Mouse (Mus musculus) gonadal fat pad, adult 2 months (tissue): ENCODE data around the gene Ciita. TPM values are rescaled to one million over a fixed set of nuclear protein-coding genes. Genes with fewer than 3 reads are reported as not detected.

Experiments used
- DNase-seq: peaks from one replicate; pipeline ENCODE4 v3.0.0-alpha.2; 2012; ENCODE audit warnings: low read depth
- polyA plus RNA-seq: library from polyadenylated mRNA; depleted of rRNA; stranded (reverse); fragments of >200 nt; gene quantifications from 2 replicates; pipeline ENCODE4 v1.2.3, GENCODE M21; 2012

Gene Ciita
- polyA plus RNA-seq, 1 experiment = 3.5 TPM

GRCm38 (mm10) chr16:10518030-10518429, 38.2 kb downstream of the Ciita start:
- DNase-seq = no peak

GRCm38 (mm10) chr16:10520908-10521614, 41.2 kb downstream of the Ciita start:
- DNase-seq = no peak

GRCm38 (mm10) chr16:10522811-10523210, 43.0 kb downstream of the Ciita start:
- DNase-seq = no peak

DNA sequence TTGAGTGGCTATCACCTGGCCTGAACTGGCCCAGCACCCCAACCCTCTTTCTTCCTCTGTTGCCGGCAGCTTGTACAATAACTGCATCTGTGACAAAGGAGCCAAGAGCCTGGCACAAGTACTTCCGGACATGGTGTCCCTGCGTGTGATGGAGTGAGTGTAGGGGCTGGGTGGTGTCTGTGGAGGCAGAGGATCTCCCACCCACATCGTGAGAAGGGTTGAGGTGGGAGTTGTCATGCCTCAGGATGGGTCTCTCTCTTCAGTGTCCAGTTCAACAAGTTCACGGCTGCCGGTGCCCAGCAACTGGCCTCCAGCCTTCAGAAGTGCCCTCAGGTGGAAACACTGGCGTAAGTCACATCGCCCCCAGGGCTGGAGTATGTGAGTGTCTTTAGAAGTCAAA, 43.8 kb downstream of the Ciita start:
- DNase-seq = no peak

DNA sequence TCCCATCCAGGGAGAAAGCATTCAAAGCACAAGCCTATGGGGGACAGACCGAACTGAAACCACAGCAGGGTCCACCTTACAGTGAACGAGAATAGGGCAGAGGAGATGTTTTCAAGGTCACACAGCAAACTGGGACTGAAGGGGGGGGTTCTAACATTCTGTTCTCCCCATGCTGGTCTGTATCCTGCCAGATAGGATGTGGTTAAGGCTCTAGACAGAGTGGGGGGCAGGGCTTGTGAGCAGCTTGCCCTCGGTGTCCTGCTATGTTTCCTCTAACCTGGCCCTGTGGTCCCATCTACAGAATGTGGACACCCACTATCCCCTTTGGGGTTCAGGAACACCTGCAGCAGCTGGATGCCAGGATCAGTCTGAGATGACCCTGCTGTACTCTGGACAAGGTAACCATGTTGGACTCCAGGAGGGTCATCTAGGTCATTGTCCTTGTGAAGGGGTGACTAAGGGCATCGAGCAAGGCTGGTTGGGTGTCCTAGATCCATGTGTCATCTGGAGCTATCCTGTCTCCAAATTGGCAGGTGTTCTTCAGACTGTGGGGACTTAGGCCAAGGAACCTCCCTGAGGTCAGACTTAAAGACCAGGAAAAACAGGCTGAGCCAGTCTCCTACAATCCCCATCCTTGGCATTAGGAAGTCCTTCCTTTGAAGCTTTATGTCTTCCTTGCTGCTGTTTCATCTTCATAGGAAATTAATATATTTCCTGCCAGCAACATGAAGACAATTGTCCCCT, 45.2 kb downstream of the Ciita start:
- peak; percentile 66 for DNase-seq

DNA sequence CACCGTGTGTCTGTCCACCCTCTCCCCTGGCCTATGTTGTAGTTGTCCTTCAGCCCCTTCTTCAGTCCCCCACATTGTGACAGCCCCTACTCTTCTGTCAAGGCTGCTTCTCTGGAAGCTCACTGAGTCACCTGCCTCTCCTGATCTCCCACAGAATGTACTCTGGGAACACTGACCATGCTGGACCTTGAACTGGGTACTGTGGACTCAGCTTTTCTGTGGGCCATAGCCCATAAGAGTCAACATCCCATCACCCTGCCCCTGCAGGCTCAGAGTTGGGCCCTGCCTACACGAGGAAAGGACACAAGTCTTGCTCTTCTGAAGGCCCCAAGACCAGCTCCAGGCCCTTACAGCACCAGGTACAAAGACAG, 45.7 kb downstream of the Ciita start:
- DNase-seq = no peak

GRCm38 (mm10) chr16:10527046-10527644, 47.3 kb downstream of the Ciita start:
- DNase-seq = no peak

GRCm38 (mm10) chr16:10528382-10528781, 48.5 kb downstream of the Ciita start:
- no peak for DNase-seq

GRCm38 (mm10) chr16:10530179-10530578, 50.3 kb downstream of the Ciita start:
- no peak for DNase-seq

GRCm38 (mm10) chr16:10533781-10534180, 53.9 kb downstream of the Ciita start:
- DNase-seq = no peak

DNA sequence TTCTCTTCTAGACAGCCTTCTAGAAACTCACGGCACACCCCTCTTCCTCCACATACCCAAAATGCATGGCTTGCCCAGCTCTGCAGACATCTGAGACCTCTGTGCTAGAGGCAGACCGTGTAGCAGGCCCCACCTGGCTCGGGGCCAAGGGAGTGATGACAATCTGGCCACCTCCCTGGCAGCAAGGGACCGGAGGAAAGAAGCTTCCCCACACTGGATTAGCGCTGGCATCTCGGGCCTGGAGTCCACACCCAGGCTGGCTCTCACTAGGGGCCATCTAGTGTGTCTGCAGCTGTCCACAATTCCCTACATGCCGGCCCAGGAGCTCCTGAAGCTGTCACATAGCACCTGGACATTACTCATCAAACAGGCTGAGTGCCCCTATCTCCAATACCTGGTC, 54.7 kb downstream of the Ciita start:
- no peak for DNase-seq

- DNase-seq = no peak
Measured at GRCm38 (mm10) chr16:10536323-10536722, 56.5 kb downstream of the Ciita start.

- DNase-seq = no peak
Measured at GRCm38 (mm10) chr16:10536961-10537360, 57.1 kb downstream of the Ciita start.

DNA sequence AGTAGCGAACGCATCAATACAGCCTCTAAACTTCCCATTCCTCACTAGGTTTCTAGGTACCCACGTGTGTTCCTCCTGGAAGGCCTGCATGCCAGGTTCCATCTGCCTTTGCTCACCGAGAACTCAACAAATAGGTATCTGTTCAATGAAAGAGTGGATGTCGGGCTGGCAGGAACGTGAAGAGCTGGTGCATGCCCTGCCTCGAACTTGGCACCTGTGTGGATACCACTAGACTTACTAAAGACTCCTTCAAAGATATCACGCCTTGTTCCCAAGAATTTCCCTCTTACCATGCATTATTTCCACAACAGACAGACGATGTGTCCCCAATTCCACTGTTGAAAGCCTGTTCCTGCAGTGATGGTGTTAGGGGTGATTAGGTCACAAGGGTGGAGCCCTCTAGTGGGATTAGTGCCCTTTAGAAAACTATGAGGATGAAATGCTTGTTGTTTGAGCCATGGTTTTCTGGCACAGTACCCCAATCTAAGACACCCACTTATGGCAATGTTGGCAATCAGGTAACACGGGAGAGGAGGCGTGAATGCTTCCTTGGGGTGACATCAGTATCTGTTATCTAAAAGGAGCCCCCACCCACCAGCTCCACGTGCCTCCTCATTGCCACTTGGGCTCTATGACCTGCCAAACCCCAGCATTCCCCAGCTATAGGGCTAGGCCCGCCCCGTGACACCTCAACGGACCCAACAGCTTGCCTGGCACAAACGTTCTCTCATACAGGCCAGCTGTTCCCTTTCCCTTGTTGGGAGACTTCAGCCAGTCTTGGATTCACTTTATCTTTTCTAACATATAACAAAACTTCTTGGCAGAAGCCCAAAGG, 61.1 kb downstream of the Ciita start:
- DNase-seq = no peak

DNA sequence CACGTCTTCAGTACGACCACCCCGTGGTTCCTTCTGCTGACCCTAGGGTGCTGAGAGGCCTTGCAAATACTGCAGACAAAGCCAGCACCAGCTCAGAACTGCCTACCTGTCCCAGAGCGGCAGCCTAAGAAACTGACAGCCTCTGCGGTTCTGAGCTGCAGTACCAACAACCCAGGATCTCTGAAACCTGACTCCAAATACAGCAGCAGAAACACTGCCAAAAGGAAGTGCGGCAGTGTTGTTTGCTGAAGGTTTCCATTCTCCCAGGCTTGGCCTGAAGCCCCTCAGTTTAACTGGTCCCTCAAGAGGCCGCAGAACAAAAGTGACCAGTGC, 61.7 kb downstream of the Ciita start:
- DNase-seq = no peak

DNA sequence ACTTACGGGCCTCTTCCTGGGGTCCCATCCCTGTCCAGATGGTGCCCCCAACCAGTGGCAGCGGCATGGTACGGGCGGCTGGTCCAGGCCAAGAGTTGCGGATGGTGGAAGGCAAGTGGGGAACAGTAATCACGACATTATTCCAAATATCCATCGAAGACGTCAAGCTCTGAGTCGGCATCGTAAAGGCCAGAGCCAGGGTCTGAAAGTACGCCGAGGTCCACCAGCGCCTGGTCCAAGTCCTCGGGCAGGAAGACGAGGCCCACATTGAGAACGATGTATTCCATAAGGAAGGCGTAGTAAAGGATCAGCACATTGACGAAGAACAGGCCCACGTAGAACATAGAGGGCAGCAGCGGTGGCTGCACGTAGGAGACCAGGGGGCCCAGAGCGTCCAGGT, 62.4 kb downstream of the Ciita start:
- DNase-seq = no peak

- DNase-seq = no peak
Measured at GRCm38 (mm10) chr16:10542698-10543365, 63.0 kb downstream of the Ciita start, which contains the start of gene Dexi. TSS of gene Dexi (minus strand) at chr16:10543054.

- DNase-seq = no peak
Measured at GRCm38 (mm10) chr16:10544995-10545622, 65.2 kb downstream of the Ciita start, which contains the start of gene Clec16a. TSS of gene Clec16a (plus strand) at chr16:10545339.

DNA sequence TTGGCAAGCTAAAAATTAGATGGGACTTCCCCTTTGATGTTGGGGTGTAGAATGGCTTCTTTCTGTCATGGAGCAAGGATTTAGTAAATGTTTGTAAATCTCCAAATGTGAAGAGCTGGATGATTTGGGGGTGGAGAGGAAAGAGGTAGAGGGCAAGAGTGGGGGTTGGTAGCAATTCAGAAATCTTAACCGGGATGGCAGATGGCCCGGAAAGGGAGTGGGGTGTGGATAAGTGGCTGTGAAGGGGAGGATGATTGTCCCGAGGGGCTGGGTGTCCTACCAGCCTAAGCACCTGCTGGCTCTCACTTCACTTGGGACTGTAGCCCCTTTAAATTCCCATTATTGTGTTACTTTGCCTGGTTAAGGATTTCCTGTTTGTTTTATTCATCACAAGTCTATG, 67.0 kb downstream of the Ciita start:
- no peak for DNase-seq

- DNase-seq = no peak
Measured at GRCm38 (mm10) chr16:10548938-10549337, 69.1 kb downstream of the Ciita start.

- no peak for DNase-seq
Measured at GRCm38 (mm10) chr16:10549600-10549999, 69.7 kb downstream of the Ciita start.
